Mouse (Mus musculus) bone marrow macrophage, adult 2 months (primary cell): ENCODE data around the gene Scand1. TPM values are rescaled to one million over a fixed set of nuclear protein-coding genes. Genes with fewer than 3 reads are reported as not detected.

Experiments
- H3K27ac ChIP-seq: 2 replicates; pipeline ENCODE4 v1.5.1; 2012; ENCODE audit warnings: low read depth, low read length; ENCODE audit not compliant: insufficient read depth
- H3K4me1 ChIP-seq: 2 replicates; pipeline ENCODE4 v1.6.1; 2012; ENCODE audit warnings: low read length; ENCODE audit not compliant: control insufficient read depth, insufficient read depth
- H3K4me3 ChIP-seq: 2 replicates; pipeline ENCODE4 v1.5.1; 2012; ENCODE audit warnings: mild to moderate bottlenecking, low read length, moderate library complexity; ENCODE audit not compliant: insufficient read depth
- CTCF ChIP-seq: IDR thresholded peaks from 2 replicates; pipeline ENCODE4 v1.5.1; 2012; ENCODE audit warnings: low read depth, mild to moderate bottlenecking, low read length, moderate library complexity
- POLR2A ChIP-seq: IDR thresholded peaks from 2 replicates; pipeline ENCODE4 v1.6.1; 2012; ENCODE audit warnings: mild to moderate bottlenecking, low read depth, low read length, borderline replicate concordance
- polyA plus RNA-seq: library from polyadenylated mRNA; stranded (reverse); fragments of >200 nt; gene quantifications from 2 replicates; pipeline ENCODE4 v1.2.4, GENCODE M21; 2012; ENCODE audit not compliant: missing spikeins, insufficient read depth, insufficient read length

The Scand1 gene
- polyA plus RNA-seq, 1 experiment: 77.0 TPM

DNA sequence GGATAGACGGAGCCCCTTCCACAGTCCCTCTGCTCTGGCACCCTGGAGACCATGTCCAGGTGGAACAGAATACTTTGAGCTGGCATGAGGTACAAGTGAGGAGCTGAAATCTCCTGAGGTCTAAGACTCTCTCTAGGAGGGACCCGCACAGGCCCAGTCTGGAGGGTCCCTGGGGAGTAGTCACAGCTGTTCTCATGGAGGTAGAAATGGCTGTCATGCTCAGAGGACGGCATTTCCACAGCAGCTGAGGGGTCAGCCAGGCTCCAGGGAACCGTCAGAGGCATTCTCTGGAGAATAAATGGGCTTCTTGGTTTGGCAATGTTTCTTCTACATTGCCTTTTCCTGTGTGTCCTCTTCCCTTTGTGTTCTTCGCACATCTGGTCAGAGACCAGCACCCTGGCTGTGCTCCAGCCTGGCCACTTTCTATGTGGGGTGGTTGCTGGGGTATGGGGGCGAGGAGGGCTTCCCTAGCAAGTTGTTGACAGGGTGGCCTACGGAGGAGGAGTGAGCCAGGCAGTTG, 19.0 kb upstream of the Scand1 start:
- no peak overlapping the region for H3K4me3 ChIP-seq
- H3K27ac ChIP-seq: no peak overlapping the region
- H3K4me1 ChIP-seq: no peaks in the 10 kb centered on the region
- TF ChIP-seq POLR2A: no peak

DNA sequence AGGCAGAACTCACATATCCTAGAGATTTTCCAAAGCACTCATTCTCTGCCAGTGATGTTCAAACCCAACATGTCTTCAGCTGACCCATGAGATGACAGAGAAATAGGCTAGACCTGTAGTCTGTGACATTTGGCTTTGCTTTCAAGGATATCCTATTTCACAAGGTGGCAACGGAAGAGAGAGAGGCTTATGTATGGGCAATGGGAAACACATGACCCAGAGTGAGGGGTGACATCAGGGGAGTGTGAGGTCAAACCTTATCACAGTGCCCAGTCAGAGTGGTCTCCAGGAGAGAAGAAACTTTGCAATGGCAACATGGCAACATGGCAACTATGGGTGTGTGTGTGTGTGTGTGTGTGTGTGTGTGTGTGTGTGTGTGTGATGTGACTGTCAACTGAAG, 18.2 kb upstream of the Scand1 start:
- no peaks in the 10 kb centered on the region for H3K4me1 ChIP-seq
- H3K27ac ChIP-seq: no peak overlapping the region
- TF ChIP-seq POLR2A (no peak), CTCF (no peak)
- H3K4me3 ChIP-seq: no peak overlapping the region

GRCm38 (mm10) chr2:156324681-156325080, 12.2 kb upstream of the Scand1 start:
- no peak for TF ChIP-seq CTCF
- TF ChIP-seq POLR2A: no peak
- peak overlapping the region; percentile 16; the same call in 1 of the 2 replicates for H3K4me3 ChIP-seq
- H3K27ac ChIP-seq: peak overlapping the region; percentile 92
- peaks cover 19% of the 10 kb centered on the region for H3K4me1 ChIP-seq

- Histone ChIP-seq H3K4me1 (peaks cover 21% of the 10 kb centered on the region), H3K27ac (peak overlapping the region; percentile 92), H3K4me3 (peak overlapping the region; percentile 27; the same call in 1 of the 2 replicates)
- TF ChIP-seq POLR2A (no peak), CTCF (no peak)
Observed at GRCm38 (mm10) chr2:156324116-156324588, 11.6 kb upstream of the Scand1 start.

- Histone ChIP-seq H3K4me1 (peaks cover 34% of the 10 kb centered on the region), H3K27ac (no peak overlapping the region), H3K4me3 (no peak overlapping the region)
- TF ChIP-seq CTCF: no peak
Observed at GRCm38 (mm10) chr2:156321538-156321937, 9.0 kb upstream of the Scand1 start.

- TF ChIP-seq POLR2A (no peak), CTCF (no peak)
- H3K27ac ChIP-seq: no peak overlapping the region
Observed at GRCm38 (mm10) chr2:156318491-156318890, 6.0 kb upstream of the Scand1 start.

DNA sequence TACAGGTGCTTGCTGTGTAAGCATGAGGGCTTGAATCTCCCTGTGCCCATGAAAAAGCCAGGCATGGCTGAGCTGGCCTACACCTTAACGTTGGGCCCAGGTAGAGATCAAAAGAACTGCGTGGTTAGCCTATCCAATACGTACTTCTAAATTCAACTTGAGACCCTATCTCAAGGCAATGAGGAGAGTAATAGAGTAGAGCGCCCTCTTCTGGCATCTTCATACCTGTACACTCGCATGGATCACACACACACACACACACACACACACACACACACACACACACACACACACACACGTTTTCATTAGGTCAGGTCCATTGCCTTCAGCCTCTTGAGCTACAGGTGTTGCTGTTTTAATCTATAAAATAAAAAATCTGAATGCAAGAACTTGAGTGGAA, 2.3 kb upstream of the Scand1 start:
- Histone ChIP-seq H3K4me1 (peaks cover 35% of the 10 kb centered on the region), H3K4me3 (no peak overlapping the region), H3K27ac (no peak overlapping the region)
- TF ChIP-seq POLR2A (no peak), CTCF (no peak)

More at GRCm38 (mm10) chr2:156318491-156318890, 6.0 kb upstream of the Scand1 start:
- H3K4me1 ChIP-seq: peaks cover 33% of the 10 kb centered on the region
- H3K4me3 ChIP-seq: no peak overlapping the region

DNA sequence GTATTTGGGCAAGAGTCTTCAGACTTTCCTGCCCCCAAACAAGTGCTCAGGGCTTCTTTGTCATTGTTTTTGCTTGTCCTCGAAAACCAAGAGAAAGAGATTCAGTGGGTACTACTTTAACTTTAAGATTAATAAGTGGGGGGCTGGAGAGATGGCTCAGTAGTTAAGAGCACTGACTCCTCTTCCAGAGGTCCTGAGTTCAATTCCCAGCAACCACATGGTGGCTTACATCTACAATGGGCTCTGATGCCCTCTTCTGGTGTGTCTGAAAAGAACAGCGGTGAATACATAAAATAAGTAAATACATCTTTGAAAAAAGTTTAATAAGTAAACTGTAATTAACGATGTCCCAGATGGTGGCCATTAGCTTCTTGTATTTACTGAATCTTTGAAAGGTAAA, 649 bp upstream of the Scand1 start:
- peak overlapping the region; percentile 90 for H3K27ac ChIP-seq
- H3K4me1 ChIP-seq: peaks cover 27% of the 10 kb centered on the region
- peak overlapping the region; percentile 91 for H3K4me3 ChIP-seq
- no peak for TF ChIP-seq CTCF
- no peak for TF ChIP-seq POLR2A

DNA sequence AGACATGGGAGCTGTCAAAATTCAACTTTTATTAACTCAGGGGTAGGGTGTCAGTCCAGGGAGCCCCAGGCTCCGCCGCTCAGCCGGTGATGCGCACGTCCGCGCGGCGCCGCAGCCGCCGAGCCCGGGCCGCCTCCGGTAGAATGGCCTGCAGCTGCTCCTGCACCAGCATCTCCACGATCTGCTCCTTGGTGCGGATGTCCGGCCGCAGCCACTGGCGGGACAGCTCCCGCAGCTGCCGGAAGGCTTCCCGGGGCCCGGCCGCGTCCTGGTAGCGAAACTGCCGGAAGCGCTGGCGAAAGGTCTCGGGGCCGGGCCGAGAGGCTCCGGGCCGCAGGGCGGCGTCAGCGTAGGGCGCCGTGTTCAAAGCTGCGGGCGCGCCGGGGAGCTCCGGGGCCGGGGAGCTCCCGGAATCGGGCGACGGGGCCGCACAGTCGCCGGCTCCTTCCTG, 638 bp downstream of the Scand1 start:
- TF ChIP-seq CTCF (no peak), POLR2A (no peak)
- Histone ChIP-seq H3K4me3 (peak overlapping the region; percentile 91), H3K4me1 (peaks cover 23% of the 10 kb centered on the region), H3K27ac (peak overlapping the region; percentile 90)

DNA sequence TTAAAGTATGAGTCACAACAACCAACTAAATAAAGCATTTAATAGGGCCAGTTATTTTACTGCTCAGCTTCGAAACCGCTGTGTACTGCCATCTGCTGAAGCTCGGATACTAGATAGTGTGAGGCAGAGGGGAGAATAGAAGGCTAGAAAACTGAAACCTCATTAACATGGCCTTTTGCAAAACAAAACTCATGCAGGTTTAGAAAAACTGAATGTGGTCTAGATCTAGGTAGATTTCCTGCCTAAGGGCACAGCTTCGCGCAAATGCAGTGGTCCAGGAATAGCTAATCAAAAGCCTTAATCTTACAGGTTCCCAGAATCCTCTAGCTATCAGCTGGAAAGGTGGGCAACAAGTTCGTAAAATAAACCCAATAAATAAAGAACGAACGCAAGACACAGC, 1.1 kb downstream of the Scand1 start:
- peaks cover 19% of the 10 kb centered on the region for H3K4me1 ChIP-seq
- peak overlapping the region; percentile 90 for H3K27ac ChIP-seq
- TF ChIP-seq POLR2A (no peak), CTCF (no peak)
- peak overlapping the region; percentile 91 for H3K4me3 ChIP-seq

- Histone ChIP-seq H3K4me1 (peaks cover 15% of the 10 kb centered on the region), H3K4me3 (peak overlapping the region; percentile 91), H3K27ac (peak overlapping the region; percentile 90)
- TF ChIP-seq CTCF: no peak
Observed at GRCm38 (mm10) chr2:156310945-156311344, 1.6 kb downstream of the Scand1 start.
